ENCODE assay signal across 26 mouse cellular contexts in the genomic region with DNA sequence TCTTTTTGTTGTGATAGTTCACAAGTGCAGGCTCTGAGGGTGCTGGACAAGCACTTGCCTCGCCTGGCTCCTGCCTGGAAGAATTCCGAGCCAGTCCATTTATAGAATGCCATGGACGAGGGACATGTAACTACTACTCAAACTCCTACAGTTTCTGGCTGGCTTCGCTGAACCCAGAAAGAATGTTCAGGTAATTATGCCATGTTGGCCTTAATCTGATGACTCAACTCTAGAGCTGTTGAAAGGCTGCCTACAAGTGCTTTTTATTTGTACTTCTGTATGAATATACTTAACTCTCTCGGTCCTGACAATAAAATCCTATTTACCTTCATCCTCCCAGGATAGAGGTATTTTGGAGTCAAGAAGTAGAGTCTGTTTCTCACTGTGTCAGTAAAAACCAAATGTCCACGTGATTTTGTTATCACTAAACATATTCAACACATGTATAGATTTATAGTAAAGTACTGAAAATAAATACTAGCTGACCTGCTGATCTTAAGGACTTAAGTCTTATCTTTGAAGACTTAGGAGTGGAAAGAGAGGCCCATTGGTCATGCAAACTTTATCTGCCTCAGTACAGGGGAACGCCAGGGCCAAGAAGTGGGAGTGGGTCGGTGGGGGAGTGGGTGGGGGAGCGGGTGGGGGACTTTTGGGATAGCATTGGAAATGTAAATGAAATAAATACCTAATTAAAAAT. TPM values are rescaled to one million over a fixed set of nuclear protein-coding genes. Genes with fewer than 3 reads are reported as not detected.
DNase-seq lines count a peak whose midpoint lies in the region; ATAC-seq and TF ChIP-seq lines count a peak whose summit lies in the region.
"Had no signal": no experiment of that assay in that cellular context is flagged by ENCODE, and none has a peak within 500 bp of the region (broad histone marks: within the 10 kb centered on the region; RNA-seq: fewer than 3 reads in every experiment).

No protein-coding gene starts in this region.

- H3K9me3 ChIP-seq in liver, embryonic 11.5 days (ENCODE audit: control insufficient read depth, low read length), result no peaks in the 10 kb centered on the region
- H3K9me3 ChIP-seq in liver, postnatal 0 days (ENCODE audit: low read length), result no peaks in the 10 kb centered on the region
- H3K9me3 ChIP-seq in MEL (replicated peaks; ENCODE audit: insufficient read depth, low read length), result no peaks in the 10 kb centered on the region
- H3K9me3 ChIP-seq in liver, embryonic 16.5 days (replicated peaks; ENCODE audit: control insufficient read depth, low read length), result no peaks in the 10 kb centered on the region
- H3K9me3 ChIP-seq: heart, embryonic 15.5 days had no signal

- H3K4me3 ChIP-seq in liver, embryonic 11.5 days (ENCODE audit: low read depth, low read length), result no peak overlapping the region
- H3K4me3 ChIP-seq in liver, postnatal 0 days (ENCODE audit: low read depth, low read length), result no peak overlapping the region
- H3K4me3 ChIP-seq in MEL (ENCODE audit: control insufficient read depth in 1 of 2, insufficient read depth in 1 of 2, low read depth in 2 of 2, low read length in 2 of 2), result no peak overlapping the region
- no peak overlapping the region for H3K4me3 ChIP-seq in liver, embryonic 16.5 days (ENCODE audit: low read depth, low read length)
- H3K4me3 ChIP-seq: heart, embryonic 15.5 days had no signal

- WGBS in liver, embryonic 11.5 days, result 57% methylated on average over 9 of the region's 9 CpGs
- WGBS in liver, postnatal 0 days (ENCODE audit: insufficient replicate concordance), result 65% methylated on average over 9 of the region's 9 CpGs
- 45% methylated on average over 9 of the region's 9 CpGs for WGBS in liver, embryonic 16.5 days (ENCODE audit: insufficient replicate concordance)

- H3K4me2 ChIP-seq in liver, embryonic 11.5 days, result peak overlapping the region; percentile 34; the same call in 1 of the 2 replicates
- no peak overlapping the region for H3K4me2 ChIP-seq in liver, postnatal 0 days (ENCODE audit: low read depth, low read length)
- H3K4me2 ChIP-seq in liver, embryonic 16.5 days (ENCODE audit: low read depth, low read length), result no peak overlapping the region
- H3K4me2 ChIP-seq: heart, embryonic 15.5 days had no signal

- H3K4me1 ChIP-seq in liver, embryonic 11.5 days (replicated peaks; ENCODE audit: control insufficient read depth, insufficient read depth, low read length), result peaks cover 17% of the 10 kb centered on the region
- no peaks in the 10 kb centered on the region for H3K4me1 ChIP-seq in liver, postnatal 0 days (ENCODE audit: insufficient read depth)
- no peaks in the 10 kb centered on the region for H3K4me1 ChIP-seq in MEL (ENCODE audit: control insufficient read depth in 1 of 2, insufficient read depth in 2 of 2, low read length in 2 of 2)
- H3K4me1 ChIP-seq in liver, embryonic 16.5 days (ENCODE audit: control insufficient read depth, low read depth, low read length), result peaks cover 10% of the 10 kb centered on the region; the same call in 1 of the 2 replicates
- H3K4me1 ChIP-seq: heart, embryonic 15.5 days had no signal

- no peak for TF ChIP-seq CTCF in liver, postnatal 0 days (IDR thresholded peaks at IDR 0.05; ENCODE audit: low read depth)
- no peak for TF ChIP-seq CTCF in MEL (IDR thresholded peaks at IDR 0.05 in 2 of 3, conservative IDR thresholded peaks at IDR 0.05 in 1 of 3; ENCODE audit: control insufficient read depth in 1 of 3, insufficient read depth in 1 of 3, low read depth in 2 of 3, low read length in 3 of 3, poor library complexity in 1 of 3, severe bottlenecking in 1 of 3)

- H3K27me3 ChIP-seq in liver, embryonic 11.5 days (replicated peaks; ENCODE audit: control insufficient read depth, insufficient read depth, low read length), result no peaks in the 10 kb centered on the region
- H3K27me3 ChIP-seq in liver, postnatal 0 days (ENCODE audit: insufficient read depth, low read length), result no peaks in the 10 kb centered on the region
- peaks cover 7 to 10% of the 10 kb centered on the region in 2 experiments for H3K27me3 ChIP-seq in MEL (ENCODE audit: control insufficient read depth in 1 of 2, insufficient read depth in 2 of 2, low read length in 2 of 2)
- H3K27me3 ChIP-seq in liver, embryonic 16.5 days (ENCODE audit: control insufficient read depth, insufficient read depth, low read depth, low read length), result no peaks in the 10 kb centered on the region

- H3K9ac ChIP-seq in liver, embryonic 11.5 days (ENCODE audit: low read depth, low read length), result no peak overlapping the region
- no peak overlapping the region for H3K9ac ChIP-seq in liver, postnatal 0 days (replicated peaks)
- no peak overlapping the region for H3K9ac ChIP-seq in MEL (ENCODE audit: control insufficient read depth, low read depth, low read length, poor library complexity, severe bottlenecking)
- H3K9ac ChIP-seq in liver, embryonic 16.5 days (ENCODE audit: low read depth, low read length), result no peak overlapping the region
- H3K9ac ChIP-seq: heart, embryonic 15.5 days had no signal

- no peaks in the 10 kb centered on the region for H3K36me3 ChIP-seq in liver, embryonic 11.5 days (ENCODE audit: control insufficient read depth, insufficient read depth, low read length)
- H3K36me3 ChIP-seq in liver, postnatal 0 days (replicated peaks; ENCODE audit: insufficient read depth, low read length), result no peaks in the 10 kb centered on the region
- H3K36me3 ChIP-seq in MEL (ENCODE audit: control insufficient read depth in 1 of 2, insufficient read depth in 2 of 2, low read length in 2 of 2), result no peaks in the 10 kb centered on the region
- no peaks in the 10 kb centered on the region for H3K36me3 ChIP-seq in liver, embryonic 16.5 days (ENCODE audit: control insufficient read depth, insufficient read depth)
- H3K36me3 ChIP-seq: heart, embryonic 15.5 days had no signal

- DNase-seq in liver, embryonic 11.5 days (ENCODE audit: low spot score), result no peak
- no peak for DNase-seq in liver, postnatal 0 days
- DNase-seq in MEL (ENCODE audit: low read depth, low spot score), result no peak
- peak; percentile 7 for DNase-seq in lung, postnatal 10 days
- no peak for DNase-seq in spleen, postnatal 14 days (ENCODE audit: low spot score in 2 of 2)
- DNase-seq in kidney, adult 18-20 months, result no peak
- no peak for DNase-seq in adrenal gland, postnatal 36 days
- DNase-seq: adrenal gland, postnatal 25 days; cerebellum, adult 2 months; gastrocnemius, postnatal 10 days; heart, adult 11 months; kidney, adult 11 months; kidney, postnatal 14 days; thymus, adult 18-20 months had no signal

- no peaks in the 10 kb centered on the region for H3K79me2 ChIP-seq in MEL (ENCODE audit: control insufficient read depth, insufficient read depth, low read length, poor library complexity)

- peak; percentile 79 for ATAC-seq in liver, embryonic 11.5 days (replicated peaks; ENCODE audit: low FRiP score)
- no peak for ATAC-seq in liver, postnatal 0 days
- ATAC-seq in liver, embryonic 16.5 days (ENCODE audit: low read depth), result peak; percentile 66
- ATAC-seq: CD4-positive, CD25-positive, alpha-beta regulatory T cell, adult 4 months; hindbrain, postnatal 0 days had no signal

- H3K27ac ChIP-seq in liver, embryonic 11.5 days (ENCODE audit: low read depth, low read length), result peak overlapping the region; percentile 63
- no peak overlapping the region for H3K27ac ChIP-seq in liver, postnatal 0 days (ENCODE audit: low read depth)
- H3K27ac ChIP-seq in MEL (ENCODE audit: control insufficient read depth, low read depth, low read length), result no peak overlapping the region
- H3K27ac ChIP-seq in liver, embryonic 16.5 days (ENCODE audit: low read length), result no peak overlapping the region
- H3K27ac ChIP-seq: heart, embryonic 15.5 days; hindbrain, postnatal 0 days had no signal

- no peak for TF ChIP-seq EP300 in liver, postnatal 0 days (IDR thresholded peaks at IDR 0.05; ENCODE audit: low read depth)
- TF ChIP-seq EP300 in MEL (IDR thresholded peaks at IDR 0.05; ENCODE audit: low read depth in 1 of 2, low read length in 2 of 2), result no peak

- no peak for TF ChIP-seq RAD21 in MEL (IDR thresholded peaks at IDR 0.05; ENCODE audit: low read depth, low read length)

- no peak for TF ChIP-seq POLR2A in MEL (IDR thresholded peaks at IDR 0.05; ENCODE audit: control insufficient read depth in 1 of 2, insufficient read depth in 1 of 2, low read depth in 1 of 2, low read length in 2 of 2, poor library complexity in 1 of 2)

TF ChIP-seq in MEL, 35 proteins besides CTCF, POLR2A, EP300 and RAD21 (continues in another document):
- TF ChIP-seq JUND (IDR thresholded peaks at IDR 0.05; ENCODE audit: low read depth, low read length), result no peak
- no peak for TF ChIP-seq MAFK (IDR thresholded peaks at IDR 0.05; ENCODE audit: borderline replicate concordance, low read depth, low read length)
- no peak for TF ChIP-seq CHD2 (IDR thresholded peaks at IDR 0.05; ENCODE audit: low read length)
- no peak for TF ChIP-seq MAZ (IDR thresholded peaks at IDR 0.05; ENCODE audit: low read depth, low read length)
- no peak for TF ChIP-seq TBP (IDR thresholded peaks at IDR 0.05; ENCODE audit: low read depth, low read length)

RNA-seq across cellular contexts. Expression of a gene that starts 6.7 kb away (rescaled TPM):
- 273 and 281 TPM in 2 replicates for polyA plus RNA-seq in liver, embryonic 11.5 days (2014; fragmentation: Nextera tagmentation; extraction: Ambion mirVana)
- 125 and 130 TPM in 2 replicates for polyA plus RNA-seq in liver, postnatal 0 days (2015; fragmentation: Nextera tagmentation; extraction: Ambion mirVana)
- 86.0 and 91.1 TPM in 2 replicates for total RNA-seq in MEL (2012; rRNA removed)
- polyA plus RNA-seq in MEL (2012; ENCODE audit: insufficient read depth in 1 of 2, insufficient read length in 2 of 2, low read depth in 1 of 2, low replicate concordance in 2 of 2, missing spikeins in 1 of 2), result 100 to 1,000 TPM in 1 of 2 experiments, not detected in 1; 195 TPM
- polyA plus RNA-seq in liver, embryonic 16.5 days (2015; fragmentation: Nextera tagmentation; extraction: Ambion mirVana), result 156 and 164 TPM in 2 replicates
- total RNA-seq in adrenal gland, postnatal 36 days (2021), result 100 to 1,000 TPM; 118 to 136 TPM

RNA-seq across cellular contexts. Expression of a gene that starts 50.3 kb away (rescaled TPM):
- 0.12 TPM in 1 of 2 replicates, not detected in the other for polyA plus RNA-seq in liver, embryonic 11.5 days (2014; fragmentation: Nextera tagmentation; extraction: Ambion mirVana)
- polyA plus RNA-seq in liver, postnatal 0 days (2015; fragmentation: Nextera tagmentation; extraction: Ambion mirVana), result not detected in 2 replicates
- not detected in 2 replicates for total RNA-seq in MEL (2012; rRNA removed)
- polyA plus RNA-seq in MEL (2012; ENCODE audit: insufficient read depth in 1 of 2, insufficient read length in 2 of 2, low read depth in 1 of 2, low replicate concordance in 2 of 2, missing spikeins in 1 of 2), result not detected
- 1.2 TPM in 1 of 2 replicates, not detected in the other for polyA plus RNA-seq in liver, embryonic 16.5 days (2015; fragmentation: Nextera tagmentation; extraction: Ambion mirVana)
- not detected for total RNA-seq in adrenal gland, postnatal 36 days (2021)
- total RNA-seq: adrenal gland, postnatal 25 days; ES-E14; gastrocnemius, postnatal 10 days; hematopoietic stem cell, adult 5-6 weeks; hindbrain, postnatal 0 days; left cerebral cortex, adult 18-20 months; left cerebral cortex, postnatal 36 days; liver, adult 2 months; midbrain, postnatal 0 days; neutrophil, adult 5-6 weeks had no signal
- polyA plus RNA-seq: cerebellum, adult 2 months; heart, embryonic 15.5 days; hindbrain, postnatal 0 days; liver, adult 2 months; midbrain, postnatal 0 days had no signal

RNA-seq across cellular contexts. Expression of a gene that starts 53.1 kb away (rescaled TPM):
- not detected in 2 replicates for polyA plus RNA-seq in liver, embryonic 11.5 days (2014; fragmentation: Nextera tagmentation; extraction: Ambion mirVana)
- polyA plus RNA-seq in liver, postnatal 0 days (2015; fragmentation: Nextera tagmentation; extraction: Ambion mirVana), result not detected in 2 replicates
- total RNA-seq in MEL (2012; rRNA removed), result not detected in 2 replicates
- polyA plus RNA-seq in MEL (2012; ENCODE audit: insufficient read depth in 1 of 2, insufficient read length in 2 of 2, low read depth in 1 of 2, low replicate concordance in 2 of 2, missing spikeins in 1 of 2), result not detected
- not detected in 2 replicates for polyA plus RNA-seq in liver, embryonic 16.5 days (2015; fragmentation: Nextera tagmentation; extraction: Ambion mirVana)
- total RNA-seq in adrenal gland, postnatal 36 days (2021), result not detected
- total RNA-seq: adrenal gland, postnatal 25 days; ES-E14; gastrocnemius, postnatal 10 days; hematopoietic stem cell, adult 5-6 weeks; hindbrain, postnatal 0 days; left cerebral cortex, adult 18-20 months; left cerebral cortex, postnatal 36 days; liver, adult 2 months; midbrain, postnatal 0 days; neutrophil, adult 5-6 weeks had no signal
- polyA plus RNA-seq: CD4-positive, CD25-positive, alpha-beta regulatory T cell, adult 4 months; cerebellum, adult 2 months; forebrain, embryonic 11.5 days; heart, embryonic 15.5 days; hindbrain, postnatal 0 days; liver, adult 2 months; midbrain, postnatal 0 days had no signal
